7 mouse cellular contexts compared by ENCODE assay signal in the genomic region with DNA sequence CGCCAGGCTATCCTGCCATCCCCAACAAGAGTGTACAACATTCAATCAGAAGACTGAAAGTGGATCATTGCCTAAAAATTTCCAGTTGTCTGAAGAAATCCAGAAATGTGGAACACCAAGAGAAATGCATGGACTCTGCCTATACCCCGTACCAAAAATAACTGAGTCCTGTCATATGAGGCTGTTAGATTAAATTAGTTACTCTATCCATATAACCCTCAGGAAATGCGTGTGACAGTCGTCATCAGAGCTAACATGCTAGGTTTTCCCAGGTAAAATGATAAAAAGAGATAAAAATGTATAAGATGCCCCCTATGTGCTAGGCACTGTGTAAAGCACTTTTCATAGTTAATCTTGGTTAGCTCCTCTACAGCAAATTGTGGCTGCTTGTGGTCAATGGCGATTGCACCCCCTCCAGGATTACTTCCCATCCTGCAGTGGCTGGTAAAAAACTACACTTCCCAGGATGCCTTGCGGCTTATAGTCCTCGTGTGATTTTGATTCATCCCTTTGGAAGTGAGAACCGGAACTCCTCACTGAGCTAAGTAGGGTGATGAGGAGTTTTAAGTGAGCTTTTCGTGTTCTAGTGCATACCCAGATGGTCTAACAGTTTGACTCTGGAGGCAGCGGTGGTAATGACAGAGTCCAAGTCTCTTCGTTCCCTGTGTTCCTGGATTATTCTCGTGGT. TPM values are rescaled to one million over a fixed set of nuclear protein-coding genes. Genes with fewer than 3 reads are reported as not detected.
A peak's percentile ranks its signal among the peaks of the same experiment; 100 is the strongest.
DNase-seq lines count a peak whose midpoint lies in the region; ATAC-seq lines count a peak whose summit lies in the region.

Gene Nxpe4 (plus strand): TSS at position 519 of the 688 bp plus-strand sequence.

- intact Hi-C loops in gastrocnemius, postnatal 14 days (cut with DNase I; ENCODE audit: low total_unique reads): no loop called here
- intact Hi-C loops in left cerebral cortex, postnatal 14 days (cut with DNase I): loop anchor here (10.0 kb wide), 1 partner anchor 187 kb away; no protein-coding TSS in a partner anchor

- H3K9ac ChIP-seq in intestine, embryonic 16.5 days (ENCODE audit: low read depth, low read length): no peak within 1 kb of the TSS

- H3K36me3 ChIP-seq in intestine, embryonic 16.5 days (ENCODE audit: control insufficient read depth, insufficient read depth, low read length): no peaks in the 10 kb centered on the region
- H3K36me3 ChIP-seq in megakaryocyte, embryonic 14.5 days (replicated peaks; ENCODE audit: low read length): no peaks in the 10 kb centered on the region

- no peaks in the 10 kb centered on the region for H3K9me3 ChIP-seq in intestine, embryonic 16.5 days (ENCODE audit: control insufficient read depth, low read length)
- H3K9me3 ChIP-seq in megakaryocyte, embryonic 14.5 days: no peaks in the 10 kb centered on the region

- H3K27me3 ChIP-seq in intestine, embryonic 16.5 days (replicated peaks; ENCODE audit: control insufficient read depth, insufficient read depth, low read length): no peaks in the 10 kb centered on the region
- H3K27me3 ChIP-seq in megakaryocyte, embryonic 14.5 days (replicated peaks): peaks cover 2% of the 10 kb centered on the region

- peak within 1 kb of the TSS; percentile 46 for H3K4me3 ChIP-seq in intestine, embryonic 16.5 days (ENCODE audit: low read length)
- H3K4me3 ChIP-seq in megakaryocyte, embryonic 14.5 days (replicated peaks): peak within 1 kb of the TSS; percentile 83

- ATAC-seq in intestine, embryonic 16.5 days: no peak

- DNase-seq in adrenal gland, postnatal 36 days: peak; percentile 64 to 77
- peak; percentile 92 for DNase-seq in embryo, embryonic 11 days
- peak; percentile 63 for DNase-seq in gastrocnemius, postnatal 14 days
- DNase-seq in left cerebral cortex, postnatal 14 days (ENCODE audit: low spot score in 2 of 2): peak; percentile 90 to 95
- peak; percentile 81 for DNase-seq in right cerebral cortex, postnatal 25 days

- H3K4me2 ChIP-seq in intestine, embryonic 16.5 days (ENCODE audit: low read depth, low read length): peak within 1 kb of the TSS; percentile 45

- H3K27ac ChIP-seq in intestine, embryonic 16.5 days (ENCODE audit: low read length): no peak within 1 kb of the TSS

- 30% methylated on average over 12 of the region's 12 CpGs for WGBS in intestine, embryonic 16.5 days

- H3K4me1 ChIP-seq in intestine, embryonic 16.5 days (ENCODE audit: control insufficient read depth, insufficient read depth, low read length): 0 out of 2 replicates have a peak, but pooled peaks cover 5% of the 10 kb centered on the region
- peaks cover 8% of the 10 kb centered on the region for H3K4me1 ChIP-seq in megakaryocyte, embryonic 14.5 days

RNA-seq across cellular contexts. Expression of gene Nxpe4, which starts in this region (rescaled TPM):
- 1 to 10 TPM; 3.2 to 4.4 TPM for total RNA-seq in adrenal gland, postnatal 36 days (2021)
- 1 to 10 TPM; 6.2 to 6.4 TPM for total RNA-seq in gastrocnemius, postnatal 14 days (2021)
- polyA plus RNA-seq in intestine, embryonic 16.5 days (2015; fragmentation: Nextera tagmentation; extraction: Ambion mirVana): 4.4 and 4.5 TPM in 2 replicates
- total RNA-seq in left cerebral cortex, postnatal 14 days (2021): 10 to 100 TPM; 10.3 to 12.2 TPM
- polyA plus RNA-seq in megakaryocyte, embryonic 14.5 days (2012; ENCODE audit: insufficient read depth, low replicate concordance): 0.07 TPM in 1 of 2 replicates, not detected in the other
